Mouse (Mus musculus) limb, embryonic 15.5 days (tissue): ENCODE data around the gene Gjd3. TPM values are rescaled to one million over a fixed set of nuclear protein-coding genes. Genes with fewer than 3 reads are reported as not detected.

Source experiments
- ATAC-seq: fragments of 200-750 bp; cut with Nextera tagmentation; 2 replicates; pipeline ENCODE4 v1.8.0; 2017; ENCODE audit warnings: low read depth, moderate TSS enrichment; ENCODE audit not compliant: insufficient number of reproducible peaks, low FRiP score, low TSS enrichment
- H3K27ac ChIP-seq: fragments of 300-500 bp; sonication (generic); 2 replicates; pipeline ENCODE4 v1.5.1; 2015; ENCODE audit warnings: moderate library complexity, mild to moderate bottlenecking, inconsistent platforms
- H3K27me3 ChIP-seq: fragments of 300-500 bp; sonication (generic); 2 replicates; pipeline ENCODE4 v1.6.1; 2015; ENCODE audit warnings: inconsistent platforms
- H3K36me3 ChIP-seq: fragments of 300-500 bp; sonication (generic); 2 replicates; pipeline ENCODE4 v1.6.1; 2015; ENCODE audit warnings: inconsistent platforms
- H3K4me1 ChIP-seq: fragments of 300-500 bp; sonication (generic); 2 replicates; pipeline ENCODE4 v1.6.1; 2015; ENCODE audit warnings: inconsistent platforms
- H3K4me2 ChIP-seq: fragments of 300-500 bp; sonication (generic); 2 replicates; pipeline ENCODE4 v1.6.1; 2015; ENCODE audit warnings: mild to moderate bottlenecking, inconsistent platforms
- H3K4me3 ChIP-seq: fragments of 300-500 bp; sonication (generic); 2 replicates; pipeline ENCODE4 v1.5.1; 2015; ENCODE audit warnings: mild to moderate bottlenecking, inconsistent platforms
- H3K9ac ChIP-seq: fragments of 300-500 bp; sonication (generic); 2 replicates; pipeline ENCODE4 v1.6.1; 2015; ENCODE audit warnings: inconsistent platforms
- H3K9me3 ChIP-seq: fragments of 300-500 bp; sonication (generic); 2 replicates; pipeline ENCODE4 v1.6.1; 2016; ENCODE audit warnings: inconsistent platforms
- WGBS: fragments of 180-500 bp; shearing (Covaris S2); methylation state at CpG from one replicate; pipeline ENCODE4 v1.1.7; 2015; 5-methylcytosine and 5-hydroxymethylcytosine counted together
- polyA plus RNA-seq: library from polyadenylated mRNA; unstranded; fragments of >200 nt; fragmentation: Nextera tagmentation; extraction: Ambion mirVana; gene quantifications from 2 replicates; pipeline ENCODE4 v1.2.1, GENCODE M21; 2015

The Gjd3 gene
- polyA plus RNA-seq, 1 experiment from 2014 or later, result 0.49 TPM

DNA sequence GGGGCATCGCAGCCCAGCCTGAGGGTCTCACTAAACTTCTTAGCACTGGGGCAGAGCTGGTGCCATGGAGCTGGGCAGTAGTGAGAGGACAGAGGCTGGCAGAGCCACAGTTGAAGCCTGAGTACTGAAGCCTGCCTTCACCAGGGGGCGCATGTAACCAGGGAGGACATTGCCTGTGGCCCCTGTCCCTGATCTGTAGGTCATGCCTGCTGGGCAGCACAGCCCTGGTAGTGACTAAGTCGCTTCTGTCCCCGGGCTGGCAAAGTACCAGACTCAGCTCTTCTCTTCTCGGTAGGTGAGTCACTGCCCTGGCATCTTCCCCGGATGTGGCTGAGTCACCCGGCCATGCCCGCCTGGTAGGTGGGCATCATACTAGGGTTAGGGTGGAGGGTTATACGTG, 49.7 kb downstream of the Gjd3 start:
- H3K27me3 ChIP-seq, result no peaks in the 10 kb centered on the region
- H3K27ac ChIP-seq, result peak overlapping the region; percentile 94
- peaks cover 87% of the 10 kb centered on the region for H3K4me1 ChIP-seq
- H3K9me3 ChIP-seq, result no peaks in the 10 kb centered on the region
- H3K4me2 ChIP-seq, result peak overlapping the region; percentile 41
- WGBS, result 21% methylated on average over 9 of the region's 9 CpGs
- H3K9ac ChIP-seq, result no peak overlapping the region
- no peak overlapping the region for H3K4me3 ChIP-seq
- H3K36me3 ChIP-seq, result no peaks in the 10 kb centered on the region
- no peak for ATAC-seq

DNA sequence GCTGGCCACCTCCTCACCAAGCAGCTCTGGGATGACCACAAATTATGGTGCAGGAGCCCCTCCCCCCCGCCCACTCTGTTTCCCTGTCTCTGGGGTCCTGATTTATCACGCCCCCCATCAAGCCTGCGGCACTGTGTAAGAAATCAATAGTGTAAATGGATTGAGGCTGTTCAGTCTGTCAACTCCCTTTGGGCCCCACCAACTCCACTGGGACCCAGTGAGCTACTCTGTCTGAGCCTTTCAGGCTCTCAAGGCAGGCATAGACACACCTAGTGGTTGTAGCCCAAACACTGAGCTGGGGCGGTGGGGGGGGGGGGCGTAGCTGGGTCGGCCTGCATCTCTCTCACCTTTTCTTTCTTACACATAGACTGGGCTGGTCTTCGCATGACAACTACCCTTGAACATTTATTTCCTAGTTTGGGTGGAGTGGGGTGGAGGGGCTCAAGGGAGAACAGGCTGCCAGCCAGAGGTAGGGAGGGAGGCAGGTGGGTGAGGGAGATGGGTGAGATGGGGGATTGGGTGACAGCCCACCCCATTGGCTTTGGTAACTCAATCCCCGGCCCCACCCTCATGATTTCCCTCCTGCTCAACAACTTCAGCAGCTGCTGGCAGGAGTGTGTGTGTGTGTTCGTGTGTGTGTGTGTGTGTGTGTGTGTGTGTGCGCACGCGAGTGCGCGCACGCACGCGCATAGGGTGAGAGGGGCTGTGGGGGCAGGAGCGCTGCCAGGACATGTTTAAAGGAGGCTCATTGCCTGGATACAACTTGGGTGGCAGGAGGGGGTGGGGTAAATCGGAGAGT, 50.3 kb downstream of the Gjd3 start:
- WGBS, result 7% methylated on average over 19 of the region's 19 CpGs
- Histone ChIP-seq H3K4me3 (0 out of 2 replicates have a peak overlapping the region, but pooled peaks have one; percentile 3), H3K9me3 (no peaks in the 10 kb centered on the region), H3K9ac (no peak overlapping the region), H3K27me3 (no peaks in the 10 kb centered on the region), H3K4me1 (peaks cover 93% of the 10 kb centered on the region), H3K36me3 (no peaks in the 10 kb centered on the region), H3K27ac (peak overlapping the region; percentile 94), H3K4me2 (peak overlapping the region; percentile 41)
- ATAC-seq, result peak; percentile 18

Other genes starting within 250 kb of the Gjd3 start
- gene Thra, start 242.4 kb downstream of the Gjd3 start, polyA plus RNA-seq, result 38.4 and 39.6 TPM in 2 replicates
- 1.2 TPM in 2 replicates for gene Nr1d1, start 207.7 kb downstream of the Gjd3 start, polyA plus RNA-seq
- 22.9 and 25.8 TPM in 2 replicates for gene Msl1, start 187.5 kb downstream of the Gjd3 start, polyA plus RNA-seq
- 30.0 and 32.5 TPM in 2 replicates for gene Casc3, start 178.1 kb downstream of the Gjd3 start, polyA plus RNA-seq
- gene Rapgefl1, start 146.2 kb downstream of the Gjd3 start, polyA plus RNA-seq, result 11.1 TPM in 2 replicates
- gene Wipf2, start 119.4 kb downstream of the Gjd3 start, polyA plus RNA-seq, result 4.1 and 4.2 TPM in 2 replicates
- 23.2 and 24.1 TPM in 2 replicates for gene Cdc6, start 75.2 kb downstream of the Gjd3 start, polyA plus RNA-seq
- gene Rara, start 55.2 kb downstream of the Gjd3 start, polyA plus RNA-seq, result 43.9 and 51.7 TPM in 2 replicates
- gene Top2a, start 41.2 kb upstream of the Gjd3 start, polyA plus RNA-seq, result 162 and 178 TPM in 2 replicates
- gene Igfbp4, start 58.2 kb upstream of the Gjd3 start, polyA plus RNA-seq, result 1,243 and 1,296 TPM in 2 replicates
- 1.9 and 2.1 TPM in 2 replicates for gene Tns4, start 106.3 kb upstream of the Gjd3 start, polyA plus RNA-seq
- gene Ccr7, start 172.1 kb upstream of the Gjd3 start, polyA plus RNA-seq, result 0.38 and 0.48 TPM in 2 replicates
- gene Smarce1, start 248.0 kb upstream of the Gjd3 start, polyA plus RNA-seq, result 224 and 241 TPM in 2 replicates